Mouse (Mus musculus) intestine, embryonic 16.5 days (tissue): ENCODE measurements around the gene D7Ertd443e. TPM values are rescaled to one million over a fixed set of nuclear protein-coding genes. Genes with fewer than 3 reads are reported as not detected.

ENCODE experiments used
- ATAC-seq: fragments of 200-750 bp; cut with Nextera tagmentation; 2 replicates; pipeline ENCODE4 v1.8.0; 2017; ENCODE audit warnings: moderate TSS enrichment, moderate library complexity
- H3K27ac ChIP-seq: fragments of 300-500 bp; sonication (generic); 2 replicates; pipeline ENCODE4 v1.5.1; 2014; ENCODE audit warnings: mild to moderate bottlenecking, low read length
- H3K27me3 ChIP-seq: fragments of 300-500 bp; sonication (generic); replicated peaks from 2 replicates; pipeline ENCODE4 v1.6.1; 2014; ENCODE audit warnings: low read length, control low read depth, mixed read lengths; ENCODE audit not compliant: control insufficient read depth, insufficient read depth
- H3K36me3 ChIP-seq: fragments of 300-500 bp; sonication (generic); 2 replicates; pipeline ENCODE4 v1.6.1; 2014; ENCODE audit warnings: low read length, control low read depth; ENCODE audit not compliant: control insufficient read depth, insufficient read depth
- H3K4me1 ChIP-seq: fragments of 300-500 bp; sonication (generic); 2 replicates; pipeline ENCODE4 v1.6.1; 2014; ENCODE audit warnings: low read length, control low read depth, mixed read lengths; ENCODE audit not compliant: control insufficient read depth, insufficient read depth
- H3K4me2 ChIP-seq: fragments of 300-500 bp; sonication (generic); 2 replicates; pipeline ENCODE4 v1.6.1; 2014; ENCODE audit warnings: low read depth, low read length, control low read depth
- H3K4me3 ChIP-seq: fragments of 300-500 bp; sonication (generic); 2 replicates; pipeline ENCODE4 v1.5.1; 2014; ENCODE audit warnings: mild to moderate bottlenecking, low read length
- H3K9ac ChIP-seq: fragments of 300-500 bp; sonication (generic); 2 replicates; pipeline ENCODE4 v1.6.1; 2014; ENCODE audit warnings: low read depth, low read length
- H3K9me3 ChIP-seq: fragments of 300-500 bp; sonication (generic); 2 replicates; pipeline ENCODE4 v1.6.1; 2016; ENCODE audit warnings: low read length, control low read depth; ENCODE audit not compliant: control insufficient read depth
- WGBS: fragments of 180-500 bp; shearing (Covaris S2); extraction: QIAGEN DNeasy Blood & Tissue Kit; methylation state at CpG from one replicate; pipeline ENCODE4 v1.1.7; 2014; 5-methylcytosine and 5-hydroxymethylcytosine counted together
- polyA plus RNA-seq: library from polyadenylated mRNA; unstranded; fragments of >200 nt; fragmentation: Nextera tagmentation; extraction: Ambion mirVana; gene quantifications from 2 replicates; pipeline ENCODE4 v1.2.1, GENCODE M21; 2015

Gene D7Ertd443e
- polyA plus RNA-seq, 1 experiment from 2014 or later: not detected

GRCm38 (mm10) chr7:134378273-134378672 is 7.2 kb downstream of the D7Ertd443e start:
- Histone ChIP-seq H3K4me3 (no peak overlapping the region), H3K9ac (no peak overlapping the region), H3K27ac (no peak overlapping the region), H3K4me2 (no peak overlapping the region), H3K27me3 (no peaks in the 10 kb centered on the region), H3K4me1 (no peaks in the 10 kb centered on the region), H3K9me3 (no peaks in the 10 kb centered on the region), H3K36me3 (no peaks in the 10 kb centered on the region)
- 58% methylated on average over 4 of the region's 4 CpGs for WGBS
- 0 out of 2 replicates have a peak, but pooled peaks have one; percentile 44 for ATAC-seq

- Histone ChIP-seq H3K27ac (no peak overlapping the region), H3K36me3 (no peaks in the 10 kb centered on the region), H3K4me1 (no peaks in the 10 kb centered on the region), H3K27me3 (no peaks in the 10 kb centered on the region), H3K9me3 (no peaks in the 10 kb centered on the region), H3K4me2 (no peak overlapping the region), H3K4me3 (no peak overlapping the region), H3K9ac (no peak overlapping the region)
- no peak for ATAC-seq
- 67% methylated on average over 7 of the region's 7 CpGs for WGBS
These were observed 8.7 kb downstream of the D7Ertd443e start for GRCm38 (mm10) chr7:134376786-134377185.

- no peak overlapping the region for H3K9ac ChIP-seq
- H3K4me1 ChIP-seq: no peaks in the 10 kb centered on the region
- H3K4me3 ChIP-seq: no peak overlapping the region
- no peaks in the 10 kb centered on the region for H3K9me3 ChIP-seq
- H3K4me2 ChIP-seq: no peak overlapping the region
- H3K36me3 ChIP-seq: no peaks in the 10 kb centered on the region
- no peak overlapping the region for H3K27ac ChIP-seq
- no peaks in the 10 kb centered on the region for H3K27me3 ChIP-seq
- WGBS: 56% methylated on average over 5 of the region's 5 CpGs
- no peak for ATAC-seq
These were observed 13.2 kb downstream of the D7Ertd443e start for GRCm38 (mm10) chr7:134372276-134372675.

GRCm38 (mm10) chr7:134369241-134369640 is 16.2 kb downstream of the D7Ertd443e start:
- no peak overlapping the region for H3K9ac ChIP-seq
- ATAC-seq: no peak

GRCm38 (mm10) chr7:134362257-134362870 is 23.1 kb downstream of the D7Ertd443e start:
- Histone ChIP-seq H3K27ac (no peak overlapping the region), H3K9ac (no peak overlapping the region), H3K9me3 (no peaks in the 10 kb centered on the region), H3K27me3 (no peaks in the 10 kb centered on the region), H3K4me3 (no peak overlapping the region), H3K4me2 (no peak overlapping the region), H3K4me1 (no peaks in the 10 kb centered on the region), H3K36me3 (no peaks in the 10 kb centered on the region)
- ATAC-seq: no peak
- 83% methylated on average over 7 of the region's 7 CpGs for WGBS

More at GRCm38 (mm10) chr7:134369241-134369640, 16.2 kb downstream of the D7Ertd443e start:
- Histone ChIP-seq H3K9me3 (no peaks in the 10 kb centered on the region), H3K4me2 (no peak overlapping the region), H3K36me3 (no peaks in the 10 kb centered on the region), H3K27me3 (no peaks in the 10 kb centered on the region), H3K4me3 (no peak overlapping the region), H3K27ac (no peak overlapping the region), H3K4me1 (no peaks in the 10 kb centered on the region)
- WGBS: 79% methylated on average over 4 of the region's 4 CpGs

GRCm38 (mm10) chr7:134348825-134349224 is 36.6 kb downstream of the D7Ertd443e start:
- 37% methylated on average over 6 of the region's 6 CpGs for WGBS
- H3K4me1 ChIP-seq: no peaks in the 10 kb centered on the region
- no peaks in the 10 kb centered on the region for H3K36me3 ChIP-seq
- peak; percentile 26; the same call in 1 of the 2 replicates for ATAC-seq
- no peak overlapping the region for H3K4me2 ChIP-seq
- no peaks in the 10 kb centered on the region for H3K27me3 ChIP-seq
- no peak overlapping the region for H3K27ac ChIP-seq
- no peaks in the 10 kb centered on the region for H3K9me3 ChIP-seq
- H3K9ac ChIP-seq: no peak overlapping the region
- no peak overlapping the region for H3K4me3 ChIP-seq

- no peak for ATAC-seq
- Histone ChIP-seq H3K9ac (no peak overlapping the region), H3K4me2 (no peak overlapping the region), H3K4me3 (no peak overlapping the region), H3K9me3 (no peaks in the 10 kb centered on the region), H3K4me1 (no peaks in the 10 kb centered on the region), H3K27ac (no peak overlapping the region), H3K36me3 (no peaks in the 10 kb centered on the region), H3K27me3 (no peaks in the 10 kb centered on the region)
- 84% methylated on average over 2 of the region's 2 CpGs for WGBS
These were observed 43.3 kb downstream of the D7Ertd443e start for GRCm38 (mm10) chr7:134342202-134342601.

- ATAC-seq: no peak
- Histone ChIP-seq H3K9ac (no peak overlapping the region), H3K27me3 (no peaks in the 10 kb centered on the region), H3K27ac (no peak overlapping the region), H3K4me2 (no peak overlapping the region), H3K4me3 (no peak overlapping the region), H3K36me3 (no peaks in the 10 kb centered on the region), H3K9me3 (no peaks in the 10 kb centered on the region), H3K4me1 (no peaks in the 10 kb centered on the region)
- 60% methylated on average over 3 of the region's 3 CpGs for WGBS
These were observed 49.5 kb downstream of the D7Ertd443e start for GRCm38 (mm10) chr7:134335951-134336350.

- 70% methylated on average over 10 of the region's 10 CpGs for WGBS
- ATAC-seq: no peak
These were observed 64.5 kb downstream of the D7Ertd443e start for GRCm38 (mm10) chr7:134320979-134321378.

GRCm38 (mm10) chr7:134302084-134302483 is 83.4 kb downstream of the D7Ertd443e start:
- Histone ChIP-seq H3K4me1 (no peaks in the 10 kb centered on the region), H3K9me3 (no peaks in the 10 kb centered on the region)
- WGBS: 92% methylated on average over 3 of the region's 3 CpGs

More at GRCm38 (mm10) chr7:134320979-134321378, 64.5 kb downstream of the D7Ertd443e start:
- Histone ChIP-seq H3K27me3 (no peaks in the 10 kb centered on the region), H3K4me3 (no peak overlapping the region), H3K9me3 (no peaks in the 10 kb centered on the region), H3K9ac (no peak overlapping the region), H3K4me2 (no peak overlapping the region), H3K27ac (no peak overlapping the region), H3K36me3 (no peaks in the 10 kb centered on the region), H3K4me1 (no peaks in the 10 kb centered on the region)

More at GRCm38 (mm10) chr7:134302084-134302483, 83.4 kb downstream of the D7Ertd443e start:
- Histone ChIP-seq H3K9ac (no peak overlapping the region), H3K27ac (no peak overlapping the region), H3K27me3 (no peaks in the 10 kb centered on the region), H3K36me3 (no peaks in the 10 kb centered on the region), H3K4me3 (no peak overlapping the region), H3K4me2 (no peak overlapping the region)
- no peak for ATAC-seq
